Mouse (Mus musculus) hindlimb bud, embryonic 11.5 days (tissue): Measurements from ENCODE around the gene Mxd4.
A peak's percentile ranks its signal among the peaks of the same experiment; 100 is the strongest.

Experiments used
- DNase-seq: peaks from one replicate; pipeline ENCODE4 v3.0.0-alpha.2; 2012; ENCODE audit warnings: low read depth, low spot score; ENCODE audit errors: extremely low spot score

Gene Mxd4

GRCm38 (mm10) chr5:34187601-34188316 is at the start of gene Mxd4:
Gene Mxd4 (minus strand): TSS chr5:34187720.
- peak; percentile 97 for DNase-seq

DNA sequence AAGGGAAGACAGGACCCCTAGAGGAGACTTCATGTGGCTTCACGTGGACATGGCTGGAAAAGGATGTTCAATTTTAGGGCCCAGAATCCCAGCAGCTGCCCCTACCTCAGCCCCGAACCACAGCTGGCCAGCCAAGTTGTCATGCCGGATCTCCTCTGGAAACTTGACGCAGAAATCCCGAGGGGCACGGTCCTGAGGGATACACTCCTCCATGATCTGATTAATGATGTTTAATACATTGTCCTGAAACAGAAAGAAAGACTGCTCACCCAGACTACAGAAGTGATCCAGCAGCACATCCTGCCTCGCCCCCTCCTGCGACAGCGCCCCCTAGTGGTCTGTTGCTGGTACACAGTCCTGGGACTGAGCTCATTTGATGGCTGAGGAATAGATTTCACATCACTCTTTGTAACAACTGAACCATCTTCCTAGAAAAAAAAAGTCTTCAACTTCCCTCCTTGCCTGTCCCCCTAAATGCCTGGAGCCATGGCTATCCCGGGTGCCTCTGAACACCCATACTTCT is 48.4 kb upstream of the Mxd4 start:
- no peak for DNase-seq

GRCm38 (mm10) chr5:34235056-34235455 is 47.5 kb upstream of the Mxd4 start:
- DNase-seq: no peak

DNA sequence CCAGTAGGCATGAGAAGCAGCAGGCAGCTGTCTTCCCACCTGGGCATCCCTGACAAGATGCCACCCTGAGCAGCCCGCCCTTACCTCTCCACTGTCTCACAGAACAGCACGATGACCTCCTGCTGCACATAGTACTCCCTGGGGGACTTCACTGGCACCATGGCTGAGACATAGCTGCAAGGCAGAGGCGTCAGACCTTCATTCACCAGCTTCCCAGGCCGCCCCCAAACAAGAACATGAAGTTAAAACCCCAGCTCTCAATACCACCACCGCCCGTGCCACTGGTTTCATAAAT is 45.6 kb upstream of the Mxd4 start:
- DNase-seq: no peak

GRCm38 (mm10) chr5:34232481-34233220 is 45.1 kb upstream of the Mxd4 start:
- DNase-seq: no peak

DNA sequence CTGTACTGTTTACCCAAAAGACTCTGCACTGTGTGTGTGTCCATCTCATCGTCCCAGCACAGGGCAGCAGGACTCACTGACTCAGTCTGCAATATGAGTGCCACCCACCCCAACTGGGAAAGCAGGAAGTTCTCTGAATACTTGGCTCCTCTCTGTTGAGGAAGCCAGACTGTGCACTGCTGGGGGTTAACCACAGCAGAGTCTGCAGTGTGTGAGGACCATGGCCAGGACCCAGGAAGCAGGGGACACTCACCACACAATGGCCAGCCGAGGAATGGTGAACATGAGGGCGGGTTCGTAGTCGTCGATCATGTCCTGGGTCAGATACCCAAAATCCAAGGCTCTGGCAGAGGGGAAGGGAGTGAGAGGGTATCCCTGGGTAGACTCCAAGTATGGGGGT is 44.4 kb upstream of the Mxd4 start:
- no peak for DNase-seq

DNA sequence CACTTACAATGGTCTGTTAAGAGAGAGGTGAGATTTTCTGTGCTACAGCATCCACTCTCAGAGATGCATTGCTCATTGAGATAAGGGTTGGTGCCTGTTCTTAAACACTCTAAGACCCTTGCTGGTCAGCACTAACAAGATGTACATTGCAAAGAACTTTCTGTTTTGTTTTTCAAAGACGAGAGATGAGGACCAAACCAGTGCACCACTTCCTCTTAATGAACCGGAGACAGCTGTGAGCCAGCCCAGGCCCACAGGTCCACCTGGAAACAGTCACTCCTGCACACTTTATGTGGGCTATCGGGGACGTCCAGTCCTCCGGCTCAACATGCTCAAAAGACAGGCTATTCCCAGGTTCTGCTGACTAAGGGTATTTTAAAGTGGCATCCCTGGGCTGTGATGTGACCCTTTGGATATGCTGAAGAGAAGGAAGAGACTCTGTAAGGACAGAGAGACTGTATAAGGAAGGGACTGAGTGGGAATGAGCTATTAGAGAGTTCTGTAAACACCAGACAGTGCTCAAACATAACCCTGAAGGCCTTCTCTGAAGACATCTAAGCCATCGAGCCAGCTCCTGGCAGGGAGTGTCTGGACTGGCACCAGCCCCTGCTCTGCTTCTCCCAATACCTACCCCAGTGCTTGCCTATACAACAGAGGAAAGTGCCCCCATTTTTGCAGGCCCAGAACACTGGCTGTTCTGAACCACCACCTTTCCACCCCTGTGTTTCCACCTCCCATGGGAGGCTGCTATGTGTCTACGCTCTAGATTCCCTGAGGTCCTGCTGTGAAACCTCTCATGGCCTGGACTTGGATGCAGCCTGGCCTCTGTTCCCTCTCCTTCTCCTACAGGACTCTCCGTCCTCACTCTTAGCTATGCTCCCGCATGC is 43.3 kb upstream of the Mxd4 start:
- no peak for DNase-seq

DNA sequence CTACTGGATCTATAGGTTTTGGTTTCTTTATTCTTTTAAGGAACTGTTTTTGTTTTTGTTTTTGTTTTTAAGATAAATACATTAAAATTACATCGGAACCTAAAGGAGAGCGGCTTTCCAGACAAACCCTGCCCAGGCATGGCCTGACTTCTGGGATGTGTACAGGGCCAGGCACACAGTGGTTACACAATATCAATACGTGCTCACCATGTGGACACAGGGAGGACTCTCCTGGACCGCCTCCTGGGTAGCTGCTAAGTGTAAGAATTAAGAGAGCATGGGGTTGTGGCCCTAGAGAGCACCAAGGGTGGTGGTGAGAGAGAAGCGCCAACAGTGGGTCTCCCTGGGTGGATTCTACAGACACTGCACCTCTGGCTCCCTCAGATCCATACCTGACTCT is 42.0 kb upstream of the Mxd4 start:
- no peak for DNase-seq

DNA sequence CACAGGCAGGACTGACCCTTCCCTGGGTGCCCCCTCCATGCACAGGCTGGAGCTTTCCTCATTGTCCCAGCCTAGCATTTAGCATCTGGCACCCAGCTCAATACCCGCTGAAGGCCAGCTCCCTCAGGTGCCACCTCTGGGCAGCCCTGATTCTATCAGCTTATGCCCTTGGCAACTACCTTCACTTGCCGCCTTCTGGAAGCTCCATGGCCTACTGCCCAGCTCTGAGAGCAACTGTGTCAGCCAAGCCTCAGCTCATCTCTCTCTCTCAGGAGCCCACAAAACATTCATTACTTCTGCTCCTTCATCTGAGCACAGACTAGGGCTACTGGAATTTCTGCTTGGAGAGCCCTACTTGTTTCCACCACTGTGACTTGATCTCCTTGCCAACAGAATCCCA is 38.0 kb upstream of the Mxd4 start:
- no peak for DNase-seq

DNA sequence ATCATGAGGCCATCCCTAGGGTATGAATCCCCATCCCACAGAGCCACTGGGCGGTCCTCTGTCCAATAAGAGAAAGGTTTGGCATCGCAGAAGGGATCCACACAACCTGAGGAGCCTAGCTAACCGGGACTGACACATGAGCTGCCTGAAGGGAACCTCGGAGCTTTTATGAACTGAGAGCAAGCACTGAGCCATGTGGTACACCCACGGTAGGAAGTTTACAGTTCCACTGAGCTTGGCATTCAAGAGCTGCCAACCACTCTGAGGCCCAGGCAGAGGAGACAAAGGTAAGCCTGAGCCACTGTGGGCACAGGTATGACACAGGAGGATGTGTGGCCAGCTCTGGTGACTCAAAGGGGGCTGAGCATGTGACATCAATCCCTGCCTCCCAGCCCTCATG is 37.0 kb upstream of the Mxd4 start:
- no peak for DNase-seq

- DNase-seq: no peak
These were observed 32.5 kb upstream of the Mxd4 start for GRCm38 (mm10) chr5:34220001-34220400.

DNA sequence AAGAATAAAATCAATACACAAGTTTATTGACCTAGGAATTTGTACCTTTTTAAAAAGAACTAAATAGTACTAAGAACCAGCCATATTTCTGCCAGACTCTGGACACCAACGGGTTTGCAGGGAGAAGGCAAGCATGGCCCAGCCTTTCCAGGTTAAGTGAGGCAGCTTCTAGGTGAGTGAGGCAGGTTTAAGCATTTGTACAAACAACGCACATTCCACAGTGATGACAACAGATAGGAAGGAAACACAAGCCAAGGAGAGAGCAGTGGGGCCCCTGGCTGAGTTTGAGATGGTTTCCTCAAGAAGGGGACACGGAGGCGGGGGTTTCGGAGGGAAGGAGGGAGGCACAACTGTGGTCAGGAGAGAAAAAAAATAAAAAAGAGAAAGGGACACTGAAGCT is 31.2 kb upstream of the Mxd4 start:
- no peak for DNase-seq

GRCm38 (mm10) chr5:34217756-34218155 is 30.2 kb upstream of the Mxd4 start:
- no peak for DNase-seq

DNA sequence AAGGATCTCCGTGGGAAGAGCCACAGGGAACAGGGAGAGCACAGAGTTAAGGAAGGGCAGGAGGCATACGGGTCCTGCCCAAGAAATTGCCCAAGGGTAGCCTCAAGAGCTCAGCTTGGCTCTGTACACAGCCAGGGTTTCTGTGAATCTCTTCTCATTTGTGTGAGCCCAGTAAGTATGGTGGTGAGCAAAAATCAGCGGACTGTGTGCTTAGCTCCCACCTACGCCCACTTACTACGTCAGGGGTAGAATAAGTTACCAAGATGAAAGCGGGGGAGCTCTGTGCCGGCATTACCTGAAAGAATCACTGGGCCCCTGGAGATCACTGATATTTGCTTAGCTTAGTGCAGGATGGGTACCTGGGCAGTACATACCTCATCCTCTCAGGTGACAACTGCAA is 28.5 kb upstream of the Mxd4 start:
- no peak for DNase-seq

- DNase-seq: no peak
These were observed 26.1 kb upstream of the Mxd4 start for GRCm38 (mm10) chr5:34213659-34214058.

DNA sequence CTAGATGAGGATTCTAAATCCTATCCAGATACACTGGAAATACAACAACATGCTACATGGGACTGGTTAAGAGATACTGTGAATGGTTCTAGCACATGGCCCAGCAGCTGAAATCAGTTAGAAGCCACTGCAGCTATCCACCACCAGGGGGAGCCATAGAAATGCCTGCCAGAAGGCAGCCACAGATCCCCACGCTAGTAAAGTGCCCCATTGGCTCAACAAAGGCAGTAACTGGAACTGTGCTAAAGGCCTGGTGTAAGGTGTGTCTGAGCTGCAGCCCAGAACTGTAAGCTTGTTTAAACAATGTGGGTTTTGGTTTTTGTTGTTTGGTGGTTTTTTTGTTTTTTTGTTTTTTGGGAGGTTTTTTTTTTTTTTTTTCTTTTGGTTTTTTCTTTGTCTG is 22.8 kb upstream of the Mxd4 start:
- peak; percentile 41 for DNase-seq

DNA sequence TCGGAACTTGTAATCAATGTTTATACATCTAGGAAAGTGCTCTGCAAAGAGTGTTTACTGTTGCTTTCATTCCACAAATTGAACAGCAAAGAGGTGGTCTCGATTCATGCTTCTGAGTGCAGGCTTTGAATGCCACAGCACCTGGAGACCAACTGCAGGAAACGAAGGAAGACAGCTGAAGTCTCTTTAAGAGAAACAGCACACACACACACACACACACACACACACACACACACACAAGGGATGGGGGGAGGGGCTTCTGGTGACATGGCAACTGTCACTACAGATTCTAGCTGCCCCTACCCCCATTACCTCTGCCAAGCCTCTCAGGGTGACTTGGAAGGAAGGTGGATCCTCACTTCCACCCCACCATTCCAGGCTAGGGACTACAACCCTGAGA is 20.0 kb upstream of the Mxd4 start:
- no peak for DNase-seq

- DNase-seq: no peak
These were observed 18.3 kb upstream of the Mxd4 start for GRCm38 (mm10) chr5:34205788-34206187.

DNA sequence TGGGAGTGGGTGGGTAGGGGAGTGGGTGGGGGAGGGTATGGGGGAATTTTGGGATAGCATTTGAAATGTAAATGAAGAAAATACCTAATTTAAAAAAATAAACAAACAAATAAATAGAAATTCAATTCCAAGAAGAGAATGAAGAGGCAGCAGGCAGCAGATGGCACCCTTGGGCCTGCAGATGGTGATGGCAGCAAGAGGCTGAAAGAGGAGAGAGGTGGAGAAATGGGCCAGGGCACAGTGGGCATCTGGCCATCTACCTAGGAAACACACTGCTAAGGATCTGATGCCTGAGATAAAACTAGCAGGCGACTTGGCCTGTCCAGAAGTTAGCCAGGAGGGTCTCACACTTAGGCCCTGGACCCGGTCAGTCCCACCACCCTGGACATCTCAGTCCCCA is 17.4 kb upstream of the Mxd4 start:
- no peak for DNase-seq

DNA sequence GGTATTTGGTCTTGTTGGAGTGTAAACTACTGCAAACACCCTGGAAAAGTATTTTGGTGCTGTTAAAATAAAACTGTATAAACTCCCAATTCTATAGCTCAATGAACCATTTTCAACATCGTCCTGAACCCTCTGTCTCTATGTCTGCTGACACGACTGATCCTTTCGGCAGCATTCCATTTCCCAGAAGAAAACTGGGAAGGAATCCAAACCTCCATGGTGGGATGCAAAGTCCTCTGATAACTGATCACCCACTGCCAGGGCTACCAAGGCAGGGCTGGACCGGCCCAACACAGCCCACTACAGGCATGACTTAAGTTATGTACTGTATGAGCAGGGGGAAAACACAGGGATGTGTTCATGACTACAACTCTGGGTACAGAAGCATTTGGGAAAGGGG is 14.5 kb upstream of the Mxd4 start:
- DNase-seq: no peak

DNA sequence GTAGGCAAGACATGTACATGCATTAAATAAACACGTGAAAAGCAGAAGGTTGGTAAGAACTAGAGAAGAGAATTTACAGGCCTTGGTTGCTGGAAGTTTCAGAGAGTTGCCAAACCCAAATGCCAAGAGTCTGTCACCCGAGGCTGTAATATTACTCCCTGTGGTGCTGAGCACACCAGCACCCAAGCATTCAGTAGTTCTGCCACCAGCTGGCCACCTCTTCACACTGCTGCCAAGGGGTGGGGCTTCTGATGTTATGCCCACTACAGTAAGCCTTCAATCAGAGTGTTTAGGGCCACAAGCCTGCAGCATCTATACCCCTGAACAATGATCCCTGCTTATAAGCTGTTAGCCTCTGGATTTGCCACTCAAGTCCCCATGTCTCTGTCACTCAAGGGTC is 13.9 kb upstream of the Mxd4 start:
- DNase-seq: no peak

- no peak for DNase-seq
These were observed 11.1 kb upstream of the Mxd4 start for GRCm38 (mm10) chr5:34198615-34199014.
